Mouse (Mus musculus): Measurements from ENCODE around the gene Morn1. TPM values are rescaled to one million over a fixed set of nuclear protein-coding genes. Genes with fewer than 3 reads are reported as not detected.

The Morn1 gene
- total and polyA plus RNA-seq, 3 experiments, result 3.8 to 8.7 (median 4.0) TPM

- H3K27ac ChIP-seq (ENCODE audit: insufficient read depth, low read depth), result no peak overlapping the region
- no peak overlapping the region for H3K4me3 ChIP-seq (replicated peaks in 1 of 3; ENCODE audit: low read depth in 2 of 3, low read length in 2 of 3, poor library complexity in 1 of 3)
- H3K9ac ChIP-seq (ENCODE audit: insufficient read depth, low read depth), result no peak overlapping the region
- no peak overlapping the region for H3K4me2 ChIP-seq (ENCODE audit: insufficient read depth, low read depth, poor library complexity, severe bottlenecking)
- DNase-seq (ENCODE audit: extremely low read depth), result no peak
- in situ Hi-C loops (cut with MboI; ENCODE audit: low pct_ligation_motif_present, low pct_unique_long_range_greater_than_20kb, low sequenced_read_pairs), result no loop called here
- peaks cover 0 to 38% of the 10 kb centered on the region in 2 experiments for H3K36me3 ChIP-seq (replicated peaks in 1 of 2; ENCODE audit: control insufficient read depth in 1 of 2, insufficient read depth in 1 of 2, low read length in 1 of 2)
- dilution Hi-C loops (cut with MboI; ENCODE audit: extremely low pct_ligation_motif_present, extremely low pct_unique_long_range_greater_than_20kb, low sequenced_read_pairs), result no loop called here
- peaks cover 4% of the 10 kb centered on the region for H3K9me3 ChIP-seq (replicated peaks; ENCODE audit: low read length)
- TF ChIP-seq TCF12 (IDR thresholded peaks at IDR 0.05; ENCODE audit: low read depth, low read length), result no peak
- H3K79me2 ChIP-seq (replicated peaks; ENCODE audit: control insufficient read depth, extremely low read depth, insufficient read depth, poor library complexity, severe bottlenecking), result no peaks in the 10 kb centered on the region
- H3K4me1 ChIP-seq (ENCODE audit: control insufficient read depth in 1 of 2, insufficient read depth in 2 of 2), result peaks cover 19 to 39% of the 10 kb centered on the region in 2 experiments
- no peaks in the 10 kb centered on the region for H3K27me3 ChIP-seq (replicated peaks)
These were observed 37.6 kb downstream of the Morn1 start for GRCm38 (mm10) chr4:155123868-155124534.

- peaks cover 4% of the 10 kb centered on the region for H3K9me3 ChIP-seq (replicated peaks; ENCODE audit: low read length)
- in situ Hi-C loops (cut with MboI; ENCODE audit: low pct_ligation_motif_present, low pct_unique_long_range_greater_than_20kb, low sequenced_read_pairs) (no loop called here), dilution Hi-C loops (cut with MboI; ENCODE audit: extremely low pct_ligation_motif_present, extremely low pct_unique_long_range_greater_than_20kb, low sequenced_read_pairs) (no loop called here)
- peaks cover 19 to 29% of the 10 kb centered on the region in 2 experiments for H3K4me1 ChIP-seq (ENCODE audit: control insufficient read depth in 1 of 2, insufficient read depth in 2 of 2)
- peaks cover 0 to 48% of the 10 kb centered on the region in 2 experiments for H3K36me3 ChIP-seq (replicated peaks in 1 of 2; ENCODE audit: control insufficient read depth in 1 of 2, insufficient read depth in 1 of 2, low read length in 1 of 2)
- no peak overlapping the region for H3K9ac ChIP-seq (ENCODE audit: insufficient read depth, low read depth)
- TF ChIP-seq ZKSCAN1 (IDR thresholded peaks at IDR 0.05; ENCODE audit: borderline replicate concordance, low read depth, low read length), result no peak
- no peak for TF ChIP-seq SMC3 (IDR thresholded peaks at IDR 0.05; ENCODE audit: low read depth, low read length)
- no peak for TF ChIP-seq MAZ (IDR thresholded peaks at IDR 0.05; ENCODE audit: low read depth, low read length)
- TF ChIP-seq TCF12 (IDR thresholded peaks at IDR 0.05; ENCODE audit: low read depth, low read length), result no peak
- no peak for TF ChIP-seq BHLHE40 (IDR thresholded peaks at IDR 0.05; ENCODE audit: low read depth, low read length)
- no peak for TF ChIP-seq ZC3H11A (IDR thresholded peaks at IDR 0.05; ENCODE audit: low read depth, low read length)
- TF ChIP-seq ZMIZ1 (IDR thresholded peaks at IDR 0.05; ENCODE audit: low read depth, low read length), result no peak
- H3K27ac ChIP-seq (ENCODE audit: insufficient read depth, low read depth), result no peak overlapping the region
- H3K79me2 ChIP-seq (replicated peaks; ENCODE audit: control insufficient read depth, extremely low read depth, insufficient read depth, poor library complexity, severe bottlenecking), result no peaks in the 10 kb centered on the region
- no peaks in the 10 kb centered on the region for H3K27me3 ChIP-seq (replicated peaks)
- no peak overlapping the region for H3K4me3 ChIP-seq (replicated peaks in 1 of 3; ENCODE audit: low read depth in 2 of 3, low read length in 2 of 3, poor library complexity in 1 of 3)
- DNase-seq (ENCODE audit: extremely low read depth), result no peak
- no peak overlapping the region for H3K4me2 ChIP-seq (ENCODE audit: insufficient read depth, low read depth, poor library complexity, severe bottlenecking)
These were observed 38.9 kb downstream of the Morn1 start for GRCm38 (mm10) chr4:155125310-155125709.

GRCm38 (mm10) chr4:155126194-155126593 is 39.8 kb downstream of the Morn1 start:
- TF ChIP-seq POLR2A (IDR thresholded peaks at IDR 0.05; ENCODE audit: low read depth, low read length) (no peak), ELF1 (IDR thresholded peaks at IDR 0.05; ENCODE audit: low read depth, low read length) (no peak), MYC (IDR thresholded peaks at IDR 0.05; ENCODE audit: low read depth, low read length) (no peak), CTCF (conservative IDR thresholded peaks at IDR 0.05 in 1 of 2, IDR thresholded peaks at IDR 0.05 in 1 of 2; ENCODE audit: low read depth in 2 of 2, low read length in 2 of 2) (no peak), KAT2A (IDR thresholded peaks at IDR 0.05; ENCODE audit: insufficient replicate concordance, low read length) (no peak), GABPA (IDR thresholded peaks at IDR 0.05; ENCODE audit: insufficient replicate concordance, low read depth, low read length) (no peak), JUND (conservative IDR thresholded peaks at IDR 0.05; ENCODE audit: low read depth, low read length) (no peak), MXI1 (IDR thresholded peaks at IDR 0.05; ENCODE audit: low read depth, low read length) (no peak), TCF12 (IDR thresholded peaks at IDR 0.05; ENCODE audit: low read depth, low read length) (no peak), USF2 (conservative IDR thresholded peaks at IDR 0.05; ENCODE audit: low read depth, low read length) (no peak), ZKSCAN1 (IDR thresholded peaks at IDR 0.05; ENCODE audit: borderline replicate concordance, low read depth, low read length) (no peak), RAD21 (IDR thresholded peaks at IDR 0.05; ENCODE audit: low read depth, low read length) (no peak), TBP (conservative IDR thresholded peaks at IDR 0.05; ENCODE audit: low read depth, low read length) (no peak), JUN (IDR thresholded peaks at IDR 0.05; ENCODE audit: insufficient read depth, low read depth, low read length) (no peak)
- DNase-seq (ENCODE audit: extremely low read depth), result no peak
- Histone ChIP-seq H3K4me2 (ENCODE audit: insufficient read depth, low read depth, poor library complexity, severe bottlenecking) (no peak overlapping the region), H3K9me3 (replicated peaks; ENCODE audit: low read length) (peaks cover 4% of the 10 kb centered on the region), H3K79me2 (replicated peaks; ENCODE audit: control insufficient read depth, extremely low read depth, insufficient read depth, poor library complexity, severe bottlenecking) (no peaks in the 10 kb centered on the region), H3K27me3 (replicated peaks) (no peaks in the 10 kb centered on the region), H3K27ac (ENCODE audit: insufficient read depth, low read depth) (peak overlapping the region; percentile 72), H3K9ac (ENCODE audit: insufficient read depth, low read depth) (no peak overlapping the region), H3K4me3 (replicated peaks in 1 of 3; ENCODE audit: low read depth in 2 of 3, low read length in 2 of 3, poor library complexity in 1 of 3) (no peak overlapping the region), H3K4me1 (ENCODE audit: control insufficient read depth in 1 of 2, insufficient read depth in 2 of 2) (peaks cover 19 to 26% of the 10 kb centered on the region in 2 experiments), H3K36me3 (replicated peaks in 1 of 2; ENCODE audit: control insufficient read depth in 1 of 2, insufficient read depth in 1 of 2, low read length in 1 of 2) (peaks cover 0 to 50% of the 10 kb centered on the region in 2 experiments)
- in situ Hi-C loops (cut with MboI; ENCODE audit: low pct_ligation_motif_present, low pct_unique_long_range_greater_than_20kb, low sequenced_read_pairs) (no loop called here), dilution Hi-C loops (cut with MboI; ENCODE audit: extremely low pct_ligation_motif_present, extremely low pct_unique_long_range_greater_than_20kb, low sequenced_read_pairs) (no loop called here)

Measured in CH12.LX (cell line).